Mouse (Mus musculus) kidney, postnatal 0 days (tissue): Measurements from ENCODE around the gene Cux1. TPM values are rescaled to one million over a fixed set of nuclear protein-coding genes. Genes with fewer than 3 reads are reported as not detected.

Experiments
- ATAC-seq: fragments of 200-750 bp; cut with Nextera tagmentation; replicated peaks from 2 replicates; pipeline ENCODE4 v1.8.0; 2017; ENCODE audit warnings: low read depth, moderate number of reproducible peaks, moderate TSS enrichment, moderate library complexity; ENCODE audit not compliant: low FRiP score
- DNase-seq: peaks from one replicate; pipeline ENCODE4 v3.0.0-alpha.2; 2016; ENCODE audit warnings: low spot score
- H3K27ac ChIP-seq: fragments of 300-500 bp; sonication (generic); 2 replicates; pipeline ENCODE4 v1.5.1; 2014; ENCODE audit warnings: mild to moderate bottlenecking
- H3K27me3 ChIP-seq: fragments of 300-500 bp; sonication (generic); 2 replicates; pipeline ENCODE4 v1.6.1; 2014; ENCODE audit warnings: low read length, mixed read lengths; ENCODE audit not compliant: insufficient read depth
- H3K36me3 ChIP-seq: fragments of 300-500 bp; sonication (generic); 2 replicates; pipeline ENCODE4 v1.6.1; 2014; ENCODE audit warnings: low read length, mixed read lengths; ENCODE audit not compliant: insufficient read depth
- H3K4me1 ChIP-seq: fragments of 300-500 bp; sonication (generic); replicated peaks from 2 replicates; pipeline ENCODE4 v1.6.1; 2014; ENCODE audit warnings: antibody characterized with exemption, low read length, mixed read lengths; ENCODE audit not compliant: insufficient read depth
- H3K4me2 ChIP-seq: fragments of 300-500 bp; sonication (generic); 2 replicates; pipeline ENCODE4 v1.6.1; 2014; ENCODE audit warnings: mild to moderate bottlenecking, low read length, moderate library complexity, mixed read lengths
- H3K4me3 ChIP-seq: fragments of 300-500 bp; sonication (generic); replicated peaks from 2 replicates; pipeline ENCODE4 v1.5.1; 2014; ENCODE audit warnings: low read depth, low read length
- H3K9ac ChIP-seq: fragments of 300-500 bp; sonication (generic); 2 replicates; pipeline ENCODE4 v1.6.1; 2014; ENCODE audit warnings: low read depth, low read length
- H3K9me3 ChIP-seq: fragments of 300-500 bp; sonication (generic); replicated peaks from 2 replicates; pipeline ENCODE4 v1.6.1; 2016; ENCODE audit warnings: low read length, inconsistent platforms, mixed read lengths
- CTCF ChIP-seq: IDR thresholded peaks from 2 replicates; pipeline ENCODE4 v1.5.1; 2016; ENCODE audit warnings: antibody characterized with exemption, low read depth, mild to moderate bottlenecking, moderate library complexity
- WGBS: fragments of 180-500 bp; shearing (Covaris S2); extraction: QIAGEN DNeasy Blood & Tissue Kit; methylation state at CpG from one replicate; pipeline ENCODE4 v1.1.7; 2014; 5-methylcytosine and 5-hydroxymethylcytosine counted together
- polyA plus RNA-seq: library from polyadenylated mRNA; unstranded; fragments of >200 nt; fragmentation: Nextera tagmentation; extraction: Ambion mirVana; gene quantifications from 2 replicates; pipeline ENCODE4 v1.2.1, GENCODE M21; 2015

Cux1 gene
- polyA plus RNA-seq, 1 experiment from 2014 or later = 73.4 TPM

- under 1% methylated on average over 36 of the region's 36 CpGs for WGBS
- no peak for TF ChIP-seq CTCF
- H3K27ac ChIP-seq = no peak overlapping the region
- H3K4me3 ChIP-seq = peak overlapping the region; percentile 99
- peak overlapping the region; percentile 98 for H3K4me2 ChIP-seq
- no peak for ATAC-seq
- 0 out of 2 replicates have a peak, but pooled peaks cover 7% of the 10 kb centered on the region for H3K4me1 ChIP-seq
- peak; percentile 53 for DNase-seq
- no peaks in the 10 kb centered on the region for H3K9me3 ChIP-seq
- H3K9ac ChIP-seq = peak overlapping the region; percentile 85
- no peaks in the 10 kb centered on the region for H3K27me3 ChIP-seq
- no peaks in the 10 kb centered on the region for H3K36me3 ChIP-seq
Measured at GRCm38 (mm10) chr5:136568026-136568765, 906 bp upstream of the Cux1 start.

- no peak for DNase-seq
Measured at GRCm38 (mm10) chr5:136566812-136567175, 496 bp downstream of the Cux1 start.

GRCm38 (mm10) chr5:136566001-136566811, 1.1 kb downstream of the Cux1 start:
- WGBS = under 1% methylated on average over 64 of the region's 79 CpGs
- Histone ChIP-seq H3K27ac (peak overlapping the region; percentile 84), H3K36me3 (no peaks in the 10 kb centered on the region), H3K9me3 (no peaks in the 10 kb centered on the region), H3K4me2 (peak overlapping the region; percentile 98), H3K4me3 (peak overlapping the region; percentile 99), H3K9ac (peak overlapping the region; percentile 85), H3K4me1 (0 out of 2 replicates have a peak, but pooled peaks cover 7% of the 10 kb centered on the region), H3K27me3 (no peaks in the 10 kb centered on the region)
- TF ChIP-seq CTCF = no peak; the same call in 1 of the 2 replicates
- 0 out of 2 replicates have a peak, but pooled peaks have one; percentile 16 for ATAC-seq
- DNase-seq = peak; percentile 76

More at GRCm38 (mm10) chr5:136566812-136567175, 496 bp downstream of the Cux1 start:
- peak overlapping the region; percentile 85 for H3K9ac ChIP-seq
- no peak for TF ChIP-seq CTCF
- H3K36me3 ChIP-seq = no peaks in the 10 kb centered on the region
- H3K9me3 ChIP-seq = no peaks in the 10 kb centered on the region
- peak overlapping the region; percentile 99 for H3K4me3 ChIP-seq
- under 1% methylated on average over 31 of the region's 31 CpGs for WGBS
- peak; percentile 38 for ATAC-seq
- H3K27ac ChIP-seq = peak overlapping the region; percentile 84
- peak overlapping the region; percentile 98 for H3K4me2 ChIP-seq
- no peaks in the 10 kb centered on the region for H3K27me3 ChIP-seq
- H3K4me1 ChIP-seq = 0 out of 2 replicates have a peak, but pooled peaks cover 7% of the 10 kb centered on the region

- H3K36me3 ChIP-seq = no peaks in the 10 kb centered on the region
- H3K27ac ChIP-seq = peak overlapping the region; percentile 84
- H3K4me3 ChIP-seq = peak overlapping the region; percentile 99
- peak overlapping the region; percentile 98 for H3K4me2 ChIP-seq
- peak overlapping the region; percentile 85 for H3K9ac ChIP-seq
- no peaks in the 10 kb centered on the region for H3K27me3 ChIP-seq
- ATAC-seq = no peak
- H3K4me1 ChIP-seq = 0 out of 2 replicates have a peak, but pooled peaks cover 7% of the 10 kb centered on the region
- no peak for TF ChIP-seq CTCF
- WGBS = 2% methylated on average over 32 of the region's 32 CpGs
- H3K9me3 ChIP-seq = no peaks in the 10 kb centered on the region
- peak; percentile 57 for DNase-seq
Measured at GRCm38 (mm10) chr5:136565311-136565811, 1.9 kb downstream of the Cux1 start.

- 30% methylated on average over 11 of the region's 11 CpGs for WGBS
- no peak for TF ChIP-seq CTCF
- DNase-seq = peak; percentile 38
- H3K4me3 ChIP-seq = peak overlapping the region; percentile 99
- H3K9me3 ChIP-seq = no peaks in the 10 kb centered on the region
- H3K4me1 ChIP-seq = 0 out of 2 replicates have a peak, but pooled peaks cover 7% of the 10 kb centered on the region
- ATAC-seq = peak; percentile 15; the same call in 1 of the 2 replicates
- no peak overlapping the region for H3K27ac ChIP-seq
- peak overlapping the region; percentile 98 for H3K4me2 ChIP-seq
- H3K9ac ChIP-seq = peak overlapping the region; percentile 85
- no peaks in the 10 kb centered on the region for H3K36me3 ChIP-seq
- no peaks in the 10 kb centered on the region for H3K27me3 ChIP-seq
Measured at GRCm38 (mm10) chr5:136564613-136565299, 2.5 kb downstream of the Cux1 start.

GRCm38 (mm10) chr5:136563996-136564395, 3.3 kb downstream of the Cux1 start:
- H3K4me1 ChIP-seq = 0 out of 2 replicates have a peak, but pooled peaks cover 7% of the 10 kb centered on the region
- H3K4me2 ChIP-seq = peak overlapping the region; percentile 98; the same call in 1 of the 2 replicates
- H3K9me3 ChIP-seq = no peaks in the 10 kb centered on the region
- no peak overlapping the region for H3K27ac ChIP-seq
- DNase-seq (no peak), ATAC-seq (no peak)
- no peak for TF ChIP-seq CTCF
- no peak overlapping the region for H3K4me3 ChIP-seq
- no peaks in the 10 kb centered on the region for H3K36me3 ChIP-seq
- whole genome bisulfite sequencing = 55% methylated on average over 3 of the region's 3 CpGs
- no peaks in the 10 kb centered on the region for H3K27me3 ChIP-seq
- no peak overlapping the region for H3K9ac ChIP-seq
